ENCODE assay signal across 28 mouse cellular contexts in the genomic region with DNA sequence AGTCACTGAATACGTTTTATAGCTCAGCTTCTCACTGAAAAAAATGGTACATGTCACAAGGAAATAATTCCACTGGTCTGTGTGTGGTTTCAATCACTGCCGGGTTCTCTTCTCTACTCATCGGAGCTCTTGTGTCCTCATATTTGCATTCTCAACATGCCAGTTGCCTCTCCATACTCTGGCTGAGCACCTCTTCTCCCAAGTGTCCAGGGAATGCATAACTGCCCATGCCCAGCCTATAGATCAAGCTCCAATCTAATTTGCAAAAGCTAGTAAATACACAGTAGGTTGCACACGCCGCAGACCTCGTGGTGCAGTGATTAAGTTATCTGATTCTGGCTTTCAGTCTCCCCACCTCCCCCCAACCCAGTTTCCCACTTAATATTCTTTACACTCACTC.
DNase-seq lines count a peak whose midpoint lies in the region; ATAC-seq lines count a peak whose summit lies in the region.
"Had no signal": no experiment of that assay in that cellular context is flagged by ENCODE, and none has a peak within 500 bp of the region (broad histone marks: within the 10 kb centered on the region; RNA-seq: fewer than 3 reads in every experiment).

No protein-coding gene starts in this region.

- no peak overlapping the region for H3K4me2 ChIP-seq in lung, embryonic 16.5 days (ENCODE audit: low read depth, low read length)
- H3K4me2 ChIP-seq in midbrain, embryonic 15.5 days = no peak overlapping the region
- H3K4me2 ChIP-seq: embryonic facial prominence, embryonic 12.5 days; embryonic facial prominence, embryonic 15.5 days; heart, embryonic 12.5 days; heart, embryonic 15.5 days; hindbrain, embryonic 14.5 days had no signal

- no peaks in the 10 kb centered on the region for H3K27me3 ChIP-seq in lung, embryonic 16.5 days (ENCODE audit: control insufficient read depth, insufficient read depth, low read depth, low read length)
- H3K27me3 ChIP-seq in midbrain, embryonic 15.5 days (replicated peaks) = no peaks in the 10 kb centered on the region
- H3K27me3 ChIP-seq: embryonic facial prominence, embryonic 12.5 days; embryonic facial prominence, embryonic 15.5 days; heart, embryonic 12.5 days; heart, embryonic 15.5 days had no signal

- 48% methylated on average over 6 of the region's 6 CpGs for WGBS in lung, embryonic 16.5 days
- 60% methylated on average over 6 of the region's 6 CpGs for WGBS in midbrain, embryonic 15.5 days

- H3K9me3 ChIP-seq in lung, embryonic 16.5 days (ENCODE audit: control insufficient read depth, low read length) = no peaks in the 10 kb centered on the region
- H3K9me3 ChIP-seq in midbrain, embryonic 15.5 days = no peaks in the 10 kb centered on the region
- H3K9me3 ChIP-seq: embryonic facial prominence, embryonic 12.5 days; embryonic facial prominence, embryonic 15.5 days; heart, embryonic 12.5 days; heart, embryonic 15.5 days; hindbrain, embryonic 10.5 days had no signal

- H3K4me3 ChIP-seq in lung, embryonic 16.5 days (ENCODE audit: low read length) = no peak overlapping the region
- H3K4me3 ChIP-seq in midbrain, embryonic 15.5 days = no peak overlapping the region
- H3K4me3 ChIP-seq: embryonic facial prominence, embryonic 12.5 days; embryonic facial prominence, embryonic 15.5 days; gastrocnemius, adult 2 months; heart, embryonic 12.5 days; heart, embryonic 15.5 days; hindbrain, embryonic 10.5 days had no signal

- DNase-seq in lung, adult 18-20 months = peak; percentile 17 to 24
- DNase-seq in lung, postnatal 14 days = no peak
- DNase-seq in lung, postnatal 25 days (ENCODE audit: low spot score) = peak; percentile 8
- no peak for DNase-seq in thymus, postnatal 36 days
- DNase-seq: adrenal gland, adult 8-10 months; adrenal gland, postnatal 25 days; cerebellum, adult 11 months; cerebellum, adult 2 months; cerebellum, adult 9-11 months; cerebellum, postnatal 25 days; forebrain, postnatal 0 days; gastrocnemius, adult 2 months; gastrocnemius, postnatal 25 days; heart, adult 18-20 months; heart, postnatal 10 days; heart, postnatal 36 days had no signal

- ATAC-seq in lung, embryonic 16.5 days (ENCODE audit: low read depth) = peak; percentile 54; the same call in 1 of the 2 replicates
- no peak for ATAC-seq in CD4-positive, CD25-positive, alpha-beta regulatory T cell, adult 4 months
- ATAC-seq in midbrain, embryonic 15.5 days (replicated peaks) = no peak
- ATAC-seq: activated CD4-positive, CD25-positive, alpha-beta regulatory T cell, adult 4 months; forebrain, embryonic 14.5 days; forebrain, postnatal 0 days; inflammation-experienced regulatory T-cells, adult 6 months had no signal

- no peak overlapping the region for H3K27ac ChIP-seq in lung, embryonic 16.5 days (ENCODE audit: low read length)
- no peak overlapping the region for H3K27ac ChIP-seq in midbrain, embryonic 15.5 days
- H3K27ac ChIP-seq: embryonic facial prominence, embryonic 12.5 days; embryonic facial prominence, embryonic 15.5 days; gastrocnemius, adult 2 months; heart, embryonic 15.5 days; hindbrain, embryonic 10.5 days; hindbrain, embryonic 14.5 days had no signal

- H3K4me1 ChIP-seq in lung, embryonic 16.5 days (replicated peaks; ENCODE audit: control insufficient read depth, insufficient read depth, low read length) = no peaks in the 10 kb centered on the region
- no peaks in the 10 kb centered on the region for H3K4me1 ChIP-seq in midbrain, embryonic 15.5 days
- H3K4me1 ChIP-seq: embryonic facial prominence, embryonic 12.5 days; embryonic facial prominence, embryonic 15.5 days; heart, embryonic 12.5 days; heart, embryonic 15.5 days; hindbrain, embryonic 10.5 days had no signal

- no peaks in the 10 kb centered on the region for H3K36me3 ChIP-seq in lung, embryonic 16.5 days (ENCODE audit: control insufficient read depth, insufficient read depth, low read length)
- no peaks in the 10 kb centered on the region for H3K36me3 ChIP-seq in midbrain, embryonic 15.5 days (replicated peaks)
- H3K36me3 ChIP-seq: embryonic facial prominence, embryonic 12.5 days; embryonic facial prominence, embryonic 15.5 days; heart, embryonic 12.5 days; heart, embryonic 15.5 days; hindbrain, embryonic 10.5 days had no signal

- no peak overlapping the region for H3K9ac ChIP-seq in lung, embryonic 16.5 days (ENCODE audit: low read length)
- no peak overlapping the region for H3K9ac ChIP-seq in midbrain, embryonic 15.5 days
- H3K9ac ChIP-seq: embryonic facial prominence, embryonic 12.5 days; embryonic facial prominence, embryonic 15.5 days; forebrain, postnatal 0 days; heart, embryonic 12.5 days; heart, embryonic 15.5 days; hindbrain, embryonic 14.5 days had no signal

Comparison
In these comparisons a context has a peak if more than half of its experiments do, and no peak if none do; other contexts are left out.
1. DNase-seq: peak in lung, adult 18-20 months (2 of 2) and lung, postnatal 25 days (single experiment); none in lung, postnatal 14 days (single experiment) and thymus, postnatal 36 days (0 of 2).